Mouse (Mus musculus): ENCODE results near the gene Naga.

DNA sequence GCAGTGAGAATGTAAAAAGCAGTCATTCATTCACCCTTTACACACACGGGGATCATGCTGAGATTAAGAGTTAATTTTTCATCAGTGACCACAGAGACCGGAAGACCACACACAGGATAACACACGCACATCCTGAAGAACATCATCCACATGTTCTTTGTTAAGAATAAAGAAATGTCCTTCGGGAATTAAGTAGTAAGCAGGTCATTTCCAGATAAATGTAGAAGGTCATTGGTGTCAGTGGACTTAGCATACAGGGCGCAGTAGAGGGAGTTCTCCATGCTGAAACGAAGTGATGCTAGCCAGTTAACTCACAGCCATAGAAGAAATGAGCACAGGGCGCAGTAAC, 42.0 kb upstream of the Naga start:
- no peak for TF ChIP-seq CTCF (IDR thresholded peaks at IDR 0.05; ENCODE audit: low read depth)
- TF ChIP-seq EP300 (IDR thresholded peaks at IDR 0.05; ENCODE audit: low read depth), result peak; percentile 73

All from heart, postnatal 0 days (tissue).